Mouse (Mus musculus) thymus, postnatal 0 days (tissue): ENCODE data around the gene Miga1. TPM values are rescaled to one million over a fixed set of nuclear protein-coding genes. Genes with fewer than 3 reads are reported as not detected.
"Not testable (repeated sequence)": the region's sequence is repeated elsewhere in the genome, so short reads cannot be mapped to it uniquely, and the experiment has no call there.

ENCODE experiments used
- DNase-seq: peaks from one replicate; pipeline ENCODE4 v3.0.0-alpha.2; 2015; ENCODE audit warnings: low spot score
- polyA plus RNA-seq: library from polyadenylated mRNA; unstranded; fragments of >200 nt; fragmentation: Nextera tagmentation; extraction: Ambion mirVana; gene quantifications from 2 replicates; pipeline ENCODE4 v1.2.1, GENCODE M21; 2015

Miga1 gene
- polyA plus RNA-seq, 1 experiment from 2014 or later = 14.4 TPM

- no peak for DNase-seq
Measured at GRCm38 (mm10) chr3:152321765-152322547, 18.3 kb downstream of the Miga1 start.

- DNase-seq = no peak
Measured at GRCm38 (mm10) chr3:152320972-152321645, 19.1 kb downstream of the Miga1 start.

- not testable (repeated sequence) for DNase-seq
Measured at GRCm38 (mm10) chr3:152316447-152317173, 23.6 kb downstream of the Miga1 start.

- DNase-seq = peak; percentile 77
Measured at GRCm38 (mm10) chr3:152315613-152316012, 24.6 kb downstream of the Miga1 start.

- DNase-seq = not testable (repeated sequence)
Measured at GRCm38 (mm10) chr3:152314666-152315065, 25.5 kb downstream of the Miga1 start.

- DNase-seq = no peak
Measured at GRCm38 (mm10) chr3:152309250-152309645, 31.0 kb downstream of the Miga1 start.

- no peak for DNase-seq
Measured at GRCm38 (mm10) chr3:152308485-152309249, 31.5 kb downstream of the Miga1 start.

- no peak for DNase-seq
Measured at GRCm38 (mm10) chr3:152305971-152306370, 34.2 kb downstream of the Miga1 start.

- DNase-seq = no peak
Measured at GRCm38 (mm10) chr3:152305080-152305479, 35.1 kb downstream of the Miga1 start.

- DNase-seq = no peak
Measured at GRCm38 (mm10) chr3:152304093-152304815, 36.0 kb downstream of the Miga1 start.

- no peak for DNase-seq
Measured at GRCm38 (mm10) chr3:152302991-152303390, 37.2 kb downstream of the Miga1 start.

GRCm38 (mm10) chr3:152300376-152301337, 39.5 kb downstream of the Miga1 start:
- peak; percentile 9 for DNase-seq

GRCm38 (mm10) chr3:152295896-152296295, 44.3 kb downstream of the Miga1 start:
- no peak for DNase-seq

GRCm38 (mm10) chr3:152294400-152294799, 45.8 kb downstream of the Miga1 start:
- DNase-seq = no peak

GRCm38 (mm10) chr3:152293530-152294181, 46.6 kb downstream of the Miga1 start:
- no peak for DNase-seq

- DNase-seq = no peak
Measured at GRCm38 (mm10) chr3:152291895-152292294, 48.3 kb downstream of the Miga1 start.

GRCm38 (mm10) chr3:152290175-152290798, 49.9 kb downstream of the Miga1 start:
- no peak for DNase-seq

- no peak for DNase-seq
Measured at GRCm38 (mm10) chr3:152288740-152289139, 51.5 kb downstream of the Miga1 start.
